ENCODE assay signal across 8 mouse cellular contexts in the genomic region with DNA sequence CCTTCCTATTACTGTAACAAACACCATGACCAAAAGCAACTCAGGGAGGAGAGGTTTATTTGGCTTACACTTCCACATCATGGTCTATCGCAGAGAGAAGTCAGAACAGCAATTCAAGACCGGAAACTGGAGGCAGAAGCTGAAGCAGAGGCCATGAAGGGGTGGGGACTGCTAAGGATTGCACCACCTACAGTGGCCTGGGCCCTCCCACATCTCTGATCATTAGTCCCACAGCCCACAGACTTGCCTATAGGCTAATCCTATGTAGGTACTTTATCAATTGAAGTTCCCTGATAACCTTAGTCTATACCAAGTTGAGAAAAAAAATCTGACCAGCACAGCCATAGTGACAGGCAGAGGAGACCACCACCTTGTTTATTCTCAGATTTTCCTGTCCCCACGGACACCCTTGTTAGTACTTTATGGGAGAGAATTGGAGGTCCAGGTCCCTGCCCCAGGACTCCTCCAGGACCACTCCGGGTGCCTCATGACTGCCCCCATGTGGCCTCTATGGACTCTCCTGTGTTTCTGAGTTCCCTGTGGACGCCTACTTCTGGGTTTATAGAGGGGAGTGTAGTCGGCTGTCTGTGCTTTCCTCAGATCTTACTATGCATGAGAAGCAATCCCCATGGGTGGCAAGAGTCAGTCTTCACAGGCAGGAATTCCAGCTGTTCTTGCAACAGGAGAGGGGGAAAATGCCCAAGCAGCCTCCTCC.
DNase-seq lines count a peak whose midpoint lies in the region; TF ChIP-seq lines count a peak whose summit lies in the region.
"Had no signal": no experiment of that assay in that cellular context is flagged by ENCODE, and none has a peak within 500 bp of the region (broad histone marks: within the 10 kb centered on the region; RNA-seq: fewer than 3 reads in every experiment).

No protein-coding gene starts in this region.

- TF ChIP-seq POLR2A in spleen, adult 2 months (IDR thresholded peaks at IDR 0.05; ENCODE audit: low read depth, low read length) = no peak
- TF ChIP-seq POLR2A in liver, adult 2 months (IDR thresholded peaks at IDR 0.05; ENCODE audit: extremely low read depth, insufficient read depth, low read length) = no peak

- TF ChIP-seq CTCF in spleen, adult 2 months (IDR thresholded peaks at IDR 0.05; ENCODE audit: extremely low read depth, insufficient read depth, insufficient read length, insufficient replicate concordance) = peak; percentile 8; the same call in 1 of the 2 replicates
- peak; percentile 57 for TF ChIP-seq CTCF in liver, adult 2 months (IDR thresholded peaks at IDR 0.05; ENCODE audit: low read depth, low read length)

- H3K4me1 ChIP-seq in spleen, adult 2 months (ENCODE audit: control insufficient read depth, insufficient read depth, insufficient read length) = no peaks in the 10 kb centered on the region
- H3K4me1 ChIP-seq in liver, adult 2 months (ENCODE audit: control insufficient read depth, insufficient read depth, low read length) = no peaks in the 10 kb centered on the region

- no peaks in the 10 kb centered on the region for H3K36me3 ChIP-seq in spleen, adult 2 months (ENCODE audit: control insufficient read depth, insufficient read depth, low read length)
- H3K36me3 ChIP-seq in liver, adult 2 months (ENCODE audit: control insufficient read depth, insufficient read depth, low read length) = no peaks in the 10 kb centered on the region

- H3K4me3 ChIP-seq in spleen, adult 2 months (ENCODE audit: extremely low read depth, insufficient read depth, insufficient read length) = no peak overlapping the region
- no peak overlapping the region for H3K4me3 ChIP-seq in liver, adult 2 months (ENCODE audit: insufficient read depth, low read depth, low read length)
- H3K4me3 ChIP-seq: megakaryocyte, embryonic 14.5 days had no signal

- H3K27me3 ChIP-seq in spleen, adult 2 months (ENCODE audit: control insufficient read depth, insufficient read depth, low read length) = no peaks in the 10 kb centered on the region
- no peaks in the 10 kb centered on the region for H3K27me3 ChIP-seq in liver, adult 2 months (ENCODE audit: control insufficient read depth, insufficient read depth, low read length)
- H3K27me3 ChIP-seq: megakaryocyte, embryonic 14.5 days had no signal

- H3K9ac ChIP-seq in liver, adult 2 months (ENCODE audit: low read depth, low read length) = no peak overlapping the region

- WGBS in spleen, adult 2 months = 31% methylated on average over 6 of the region's 6 CpGs
- 41% methylated on average over 6 of the region's 6 CpGs for WGBS in liver, adult 2 months

- DNase-seq in spleen, adult 2 months (ENCODE audit: low read depth in 1 of 2, low spot score in 2 of 2) = no peak
- no peak for DNase-seq in spleen, adult 12 weeks (ENCODE audit: low spot score)
- peak; percentile 30 for DNase-seq in adrenal gland, adult 8-10 months
- DNase-seq in embryo, embryonic 11 days = peak; percentile 70
- peak; percentile 13 for DNase-seq in kidney, adult 11 months
- no peak for DNase-seq in liver, adult 2 months (ENCODE audit: extremely low read depth, low read depth, low spot score)
- DNase-seq in right cerebral cortex, postnatal 10 days (ENCODE audit: low spot score in 2 of 2) = peak; percentile 43 to 60

- H3K79me2 ChIP-seq in liver, adult 2 months (ENCODE audit: control insufficient read depth, insufficient read depth, low read length) = no peaks in the 10 kb centered on the region

- no peak overlapping the region for H3K27ac ChIP-seq in spleen, adult 2 months (ENCODE audit: insufficient read depth, low read length)
- no peak overlapping the region for H3K27ac ChIP-seq in liver, adult 2 months (replicated peaks; ENCODE audit: insufficient read depth, low read depth, low read length)

Comparison
In these comparisons a context has a peak if more than half of its experiments do, and no peak if none do; other contexts are left out.
1. DNase-seq: peak in adrenal gland, adult 8-10 months (single experiment), embryo, embryonic 11 days (single experiment), kidney, adult 11 months (single experiment) and right cerebral cortex, postnatal 10 days (2 of 2); none in spleen, adult 2 months (0 of 2), spleen, adult 12 weeks (single experiment) and liver, adult 2 months (single experiment).